Mouse (Mus musculus) ES-Bruce4 (cell line): ENCODE results near the gene AI413582.

Source experiments
- CTCF ChIP-seq: IDR thresholded peaks from one replicate; pipeline ENCODE4 v1.8.1; 2011; ENCODE audit warnings: low read depth, low read length
- EP300 ChIP-seq: IDR thresholded peaks from 2 replicates; pipeline ENCODE4 v1.6.1; 2011; ENCODE audit warnings: low read depth, low read length; ENCODE audit not compliant: insufficient read depth
- POLR2A ChIP-seq: IDR thresholded peaks from one replicate; pipeline ENCODE4 v1.8.1; 2011; ENCODE audit warnings: low read length; ENCODE audit not compliant: insufficient read depth

DNA sequence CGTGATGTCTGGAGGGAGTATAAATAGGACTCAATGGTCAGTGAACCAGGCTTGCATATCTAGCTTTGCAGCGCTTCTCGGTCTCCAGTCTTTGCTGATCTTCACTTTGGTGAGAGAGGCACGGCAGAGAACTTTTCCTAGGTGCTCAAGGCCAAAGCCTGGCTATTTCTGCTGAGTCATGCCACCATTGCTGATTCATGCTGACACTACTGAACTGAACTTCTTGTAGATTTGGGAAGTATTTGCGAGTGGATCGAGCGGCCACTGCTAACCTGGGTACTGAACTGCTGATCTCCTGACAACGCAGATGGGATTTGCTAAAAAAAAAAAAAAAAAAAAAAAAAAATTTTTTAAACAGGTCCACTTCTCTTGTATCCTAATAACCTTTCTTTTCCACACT, 33.5 kb downstream of the AI413582 start:
- TF ChIP-seq POLR2A = no peak
- TF ChIP-seq CTCF = no peak
- TF ChIP-seq EP300 = 0 out of 2 replicates have a peak, but pooled peaks have one; percentile 56
